Mouse (Mus musculus) midbrain, embryonic 10.5 days (tissue): Measurements from ENCODE around the gene Best2. TPM values are rescaled to one million over a fixed set of nuclear protein-coding genes. Genes with fewer than 3 reads are reported as not detected.

Experiments used
- DNase-seq: peaks from one replicate; pipeline ENCODE4 v3.0.0-alpha.2; 2017; ENCODE audit warnings: low spot score
- H3K27ac ChIP-seq: fragments of 300-500 bp; sonication (generic); replicated peaks from 2 replicates; pipeline ENCODE4 v1.5.1; 2016; ENCODE audit warnings: mild to moderate bottlenecking
- H3K27me3 ChIP-seq: fragments of 300-500 bp; sonication (generic); 2 replicates; pipeline ENCODE4 v1.6.1; 2016; ENCODE audit warnings: low read depth, mild to moderate bottlenecking; ENCODE audit not compliant: poor library complexity, severe bottlenecking
- H3K36me3 ChIP-seq: fragments of 300-500 bp; sonication (generic); 2 replicates; pipeline ENCODE4 v1.6.1; 2016; ENCODE audit warnings: mild to moderate bottlenecking, moderate library complexity
- H3K4me1 ChIP-seq: fragments of 300-500 bp; sonication (generic); 2 replicates; pipeline ENCODE4 v1.6.1; 2016
- H3K4me3 ChIP-seq: fragments of 300-500 bp; sonication (generic); 2 replicates; pipeline ENCODE4 v1.5.1; 2016; ENCODE audit warnings: mild to moderate bottlenecking, moderate library complexity
- H3K9me3 ChIP-seq: fragments of 300-500 bp; sonication (generic); replicated peaks from 2 replicates; pipeline ENCODE4 v1.6.1; 2016; ENCODE audit warnings: mild to moderate bottlenecking
- WGBS: fragments of 180-500 bp; shearing (Covaris S2); methylation state at CpG from one replicate; pipeline ENCODE4 v1.1.7; 2016; 5-methylcytosine and 5-hydroxymethylcytosine counted together
- polyA plus RNA-seq: library from polyadenylated mRNA; unstranded; fragments of >200 nt; fragmentation: Nextera tagmentation; extraction: Ambion mirVana; gene quantifications from 2 replicates; pipeline ENCODE4 v1.2.1, GENCODE M21; 2016

Best2 gene
- polyA plus RNA-seq, 1 experiment from 2014 or later, result not detected

- no peaks in the 10 kb centered on the region for H3K9me3 ChIP-seq
- WGBS, result 71% methylated on average over 1 of the region's 1 CpGs
- peaks cover 53% of the 10 kb centered on the region for H3K36me3 ChIP-seq
- no peak overlapping the region for H3K27ac ChIP-seq
- H3K27me3 ChIP-seq, result no peaks in the 10 kb centered on the region
- H3K4me3 ChIP-seq, result no peak overlapping the region
- DNase-seq, result no peak
- peaks cover 37% of the 10 kb centered on the region for H3K4me1 ChIP-seq
Measured at GRCm38 (mm10) chr8:85033867-85034266, 19.5 kb upstream of the Best2 start.

GRCm38 (mm10) chr8:85032622-85033311, 18.4 kb upstream of the Best2 start:
- peaks cover 57% of the 10 kb centered on the region for H3K36me3 ChIP-seq
- no peaks in the 10 kb centered on the region for H3K27me3 ChIP-seq
- 88% methylated on average over 4 of the region's 4 CpGs for WGBS
- H3K4me3 ChIP-seq, result no peak overlapping the region
- H3K9me3 ChIP-seq, result no peaks in the 10 kb centered on the region
- H3K27ac ChIP-seq, result no peak overlapping the region
- no peak for DNase-seq
- peaks cover 37% of the 10 kb centered on the region for H3K4me1 ChIP-seq

- Histone ChIP-seq H3K27me3 (no peaks in the 10 kb centered on the region), H3K36me3 (peaks cover 56% of the 10 kb centered on the region), H3K9me3 (no peaks in the 10 kb centered on the region), H3K27ac (no peak overlapping the region), H3K4me1 (peaks cover 36% of the 10 kb centered on the region), H3K4me3 (peak overlapping the region; percentile 83; the same call in 1 of the 2 replicates)
- DNase-seq, result no peak
- 92% methylated on average over 14 of the region's 14 CpGs for WGBS
Measured at GRCm38 (mm10) chr8:85029271-85029670, 14.9 kb upstream of the Best2 start.

GRCm38 (mm10) chr8:85027922-85028321, 13.6 kb upstream of the Best2 start:
- H3K36me3 ChIP-seq, result peaks cover 56% of the 10 kb centered on the region
- 31% methylated on average over 2 of the region's 2 CpGs for WGBS

GRCm38 (mm10) chr8:85027516-85027855, 13.2 kb upstream of the Best2 start:
- Histone ChIP-seq H3K9me3 (no peaks in the 10 kb centered on the region), H3K4me1 (peaks cover 44% of the 10 kb centered on the region), H3K27me3 (no peaks in the 10 kb centered on the region), H3K36me3 (peaks cover 56% of the 10 kb centered on the region), H3K4me3 (peak overlapping the region; percentile 83), H3K27ac (peak overlapping the region; percentile 98)
- WGBS, result 2% methylated on average over 13 of the region's 13 CpGs
- no peak for DNase-seq

More at GRCm38 (mm10) chr8:85027922-85028321, 13.6 kb upstream of the Best2 start:
- Histone ChIP-seq H3K27me3 (no peaks in the 10 kb centered on the region), H3K9me3 (no peaks in the 10 kb centered on the region), H3K4me3 (peak overlapping the region; percentile 83), H3K4me1 (peaks cover 44% of the 10 kb centered on the region), H3K27ac (peak overlapping the region; percentile 98)
- DNase-seq, result no peak

- under 1% methylated on average over 75 of the region's 75 CpGs for WGBS
- Histone ChIP-seq H3K27me3 (no peaks in the 10 kb centered on the region), H3K4me3 (peak within 1 kb of the TSS; percentile 83), H3K36me3 (peaks cover 56% of the 10 kb centered on the region), H3K9me3 (no peaks in the 10 kb centered on the region), H3K4me1 (peaks cover 44% of the 10 kb centered on the region), H3K27ac (peak within 1 kb of the TSS; percentile 98)
- peak; percentile 97 for DNase-seq
Measured at GRCm38 (mm10) chr8:85026670-85027515, 12.6 kb upstream of the Best2 start, which contains the start of gene Trir. Trir (plus strand) TSS chr8:85026823.

- Histone ChIP-seq H3K4me3 (peak within 1 kb of the TSS; percentile 83), H3K36me3 (peaks cover 57% of the 10 kb centered on the region), H3K27ac (peak within 1 kb of the TSS; percentile 98), H3K9me3 (no peaks in the 10 kb centered on the region), H3K27me3 (no peaks in the 10 kb centered on the region), H3K4me1 (peaks cover 44% of the 10 kb centered on the region)
- DNase-seq, result peak; percentile 88
- 7% methylated on average over 30 of the region's 30 CpGs for WGBS
Measured at GRCm38 (mm10) chr8:85025098-85025932, 11.0 kb upstream of the Best2 start, which contains the start of gene Asna1. Asna1 (minus strand) TSS chr8:85025281.

GRCm38 (mm10) chr8:85023846-85024245, 9.5 kb upstream of the Best2 start:
- Histone ChIP-seq H3K36me3 (peaks cover 57% of the 10 kb centered on the region), H3K27me3 (no peaks in the 10 kb centered on the region), H3K9me3 (no peaks in the 10 kb centered on the region), H3K27ac (no peak overlapping the region), H3K4me1 (peaks cover 37% of the 10 kb centered on the region), H3K4me3 (peak overlapping the region; percentile 83)
- WGBS, result 96% methylated on average over 3 of the region's 3 CpGs
- DNase-seq, result no peak

- Histone ChIP-seq H3K9me3 (no peaks in the 10 kb centered on the region), H3K4me1 (peaks cover 36% of the 10 kb centered on the region), H3K36me3 (peaks cover 71% of the 10 kb centered on the region), H3K27me3 (no peaks in the 10 kb centered on the region), H3K27ac (no peak overlapping the region), H3K4me3 (no peak overlapping the region)
- no peak for DNase-seq
- WGBS, result 95% methylated on average over 3 of the region's 3 CpGs
Measured at GRCm38 (mm10) chr8:85021514-85022055, 7.3 kb upstream of the Best2 start.

- Histone ChIP-seq H3K4me3 (no peak overlapping the region), H3K27me3 (peaks cover 28% of the 10 kb centered on the region), H3K36me3 (peaks cover 51% of the 10 kb centered on the region), H3K4me1 (peaks cover 19% of the 10 kb centered on the region), H3K27ac (no peak overlapping the region), H3K9me3 (no peaks in the 10 kb centered on the region)
- 31% methylated on average over 5 of the region's 5 CpGs for WGBS
- DNase-seq, result no peak
Measured at GRCm38 (mm10) chr8:85017209-85017608, 2.9 kb upstream of the Best2 start.

GRCm38 (mm10) chr8:85016724-85017123, 2.4 kb upstream of the Best2 start:
- H3K36me3 ChIP-seq, result peaks cover 46% of the 10 kb centered on the region
- DNase-seq, result no peak
- H3K27ac ChIP-seq, result no peak overlapping the region
- peaks cover 19% of the 10 kb centered on the region for H3K4me1 ChIP-seq
- H3K9me3 ChIP-seq, result no peaks in the 10 kb centered on the region
- H3K27me3 ChIP-seq, result peaks cover 33% of the 10 kb centered on the region
- WGBS, result 70% methylated on average over 10 of the region's 10 CpGs
- no peak overlapping the region for H3K4me3 ChIP-seq

GRCm38 (mm10) chr8:85013230-85013840, 996 bp downstream of the Best2 start:
- no peaks in the 10 kb centered on the region for H3K9me3 ChIP-seq
- H3K36me3 ChIP-seq, result peaks cover 12% of the 10 kb centered on the region
- DNase-seq, result peak; percentile 77
- H3K4me1 ChIP-seq, result peaks cover 24% of the 10 kb centered on the region
- 5% methylated on average over 26 of the region's 26 CpGs for WGBS
- peaks cover 61% of the 10 kb centered on the region for H3K27me3 ChIP-seq
- H3K4me3 ChIP-seq, result peak overlapping the region; percentile 51
- H3K27ac ChIP-seq, result peak overlapping the region; percentile 39; the same call in 1 of the 2 replicates
